Mouse (Mus musculus): ENCODE results near the gene Pax7. TPM values are rescaled to one million over a fixed set of nuclear protein-coding genes. Genes with fewer than 3 reads are reported as not detected.

The Pax7 gene
- total and polyA plus RNA-seq, 3 experiments: not detected

- H3K27me3 ChIP-seq (replicated peaks): peaks cover 58% of the 10 kb centered on the region
- no peak overlapping the region for H3K27ac ChIP-seq (ENCODE audit: insufficient read depth, low read depth)
- dilution Hi-C loops (cut with MboI; ENCODE audit: extremely low pct_ligation_motif_present, extremely low pct_unique_long_range_greater_than_20kb, low sequenced_read_pairs): no loop called here
- in situ Hi-C loops (cut with MboI; ENCODE audit: low pct_ligation_motif_present, low pct_unique_long_range_greater_than_20kb, low sequenced_read_pairs): no loop called here
- H3K79me2 ChIP-seq (replicated peaks; ENCODE audit: control insufficient read depth, extremely low read depth, insufficient read depth, poor library complexity, severe bottlenecking): no peaks in the 10 kb centered on the region
- H3K4me1 ChIP-seq (ENCODE audit: control insufficient read depth in 1 of 2, insufficient read depth in 2 of 2): no peaks in the 10 kb centered on the region
- H3K9ac ChIP-seq (ENCODE audit: insufficient read depth, low read depth): no peak overlapping the region
- H3K4me3 ChIP-seq (replicated peaks in 1 of 3; ENCODE audit: low read depth in 2 of 3, low read length in 2 of 3, poor library complexity in 1 of 3): no peak overlapping the region
- no peak overlapping the region for H3K4me2 ChIP-seq (ENCODE audit: insufficient read depth, low read depth, poor library complexity, severe bottlenecking)
- no peak for DNase-seq (ENCODE audit: extremely low read depth)
- TF ChIP-seq MXI1 (IDR thresholded peaks at IDR 0.05; ENCODE audit: low read depth, low read length): no peak
- no peak for TF ChIP-seq RAD21 (IDR thresholded peaks at IDR 0.05; ENCODE audit: low read depth, low read length)
- no peak for TF ChIP-seq USF2 (conservative IDR thresholded peaks at IDR 0.05; ENCODE audit: low read depth, low read length)
- no peak for TF ChIP-seq ZKSCAN1 (IDR thresholded peaks at IDR 0.05; ENCODE audit: borderline replicate concordance, low read depth, low read length)
- no peak for TF ChIP-seq HCFC1 (IDR thresholded peaks at IDR 0.05; ENCODE audit: low read depth, low read length)
- no peak for TF ChIP-seq IRF4 (IDR thresholded peaks at IDR 0.05; ENCODE audit: low read depth, low read length)
- no peak for TF ChIP-seq RCOR1 (conservative IDR thresholded peaks at IDR 0.05; ENCODE audit: low read depth, low read length)
- no peak for TF ChIP-seq TBP (conservative IDR thresholded peaks at IDR 0.05; ENCODE audit: low read depth, low read length)
- TF ChIP-seq JUND (conservative IDR thresholded peaks at IDR 0.05; ENCODE audit: low read depth, low read length): no peak
- TF ChIP-seq POLR2AphosphoS2 (IDR thresholded peaks at IDR 0.05; ENCODE audit: low read depth, low read length): no peak
- no peaks in the 10 kb centered on the region for H3K9me3 ChIP-seq (replicated peaks; ENCODE audit: low read length)
- H3K36me3 ChIP-seq (replicated peaks in 1 of 2; ENCODE audit: control insufficient read depth in 1 of 2, insufficient read depth in 1 of 2, low read length in 1 of 2): no peaks in the 10 kb centered on the region
Measured at GRCm38 (mm10) chr4:139825326-139826112, 7.8 kb downstream of the Pax7 start.

- Histone ChIP-seq H3K4me3 (replicated peaks in 1 of 3; ENCODE audit: low read depth in 2 of 3, low read length in 2 of 3, poor library complexity in 1 of 3) (no peak overlapping the region), H3K9me3 (replicated peaks; ENCODE audit: low read length) (no peaks in the 10 kb centered on the region), H3K27me3 (replicated peaks) (peaks cover 51% of the 10 kb centered on the region), H3K9ac (ENCODE audit: insufficient read depth, low read depth) (no peak overlapping the region), H3K4me2 (ENCODE audit: insufficient read depth, low read depth, poor library complexity, severe bottlenecking) (no peak overlapping the region), H3K4me1 (ENCODE audit: control insufficient read depth in 1 of 2, insufficient read depth in 2 of 2) (no peaks in the 10 kb centered on the region), H3K27ac (ENCODE audit: insufficient read depth, low read depth) (no peak overlapping the region), H3K36me3 (replicated peaks in 1 of 2; ENCODE audit: control insufficient read depth in 1 of 2, insufficient read depth in 1 of 2, low read length in 1 of 2) (no peaks in the 10 kb centered on the region), H3K79me2 (replicated peaks; ENCODE audit: control insufficient read depth, extremely low read depth, insufficient read depth, poor library complexity, severe bottlenecking) (no peaks in the 10 kb centered on the region)
- DNase-seq (ENCODE audit: extremely low read depth): no peak
- dilution Hi-C loops (cut with MboI; ENCODE audit: extremely low pct_ligation_motif_present, extremely low pct_unique_long_range_greater_than_20kb, low sequenced_read_pairs) (no loop called here), in situ Hi-C loops (cut with MboI; ENCODE audit: low pct_ligation_motif_present, low pct_unique_long_range_greater_than_20kb, low sequenced_read_pairs) (no loop called here)
- TF ChIP-seq BHLHE40 (IDR thresholded peaks at IDR 0.05; ENCODE audit: low read depth, low read length) (no peak), MAFK (IDR thresholded peaks at IDR 0.05; ENCODE audit: insufficient replicate concordance, low read length) (no peak), SMC3 (IDR thresholded peaks at IDR 0.05; ENCODE audit: low read depth, low read length) (no peak), TCF12 (IDR thresholded peaks at IDR 0.05; ENCODE audit: low read depth, low read length) (no peak), KAT2A (IDR thresholded peaks at IDR 0.05; ENCODE audit: insufficient replicate concordance, low read length) (no peak), HCFC1 (IDR thresholded peaks at IDR 0.05; ENCODE audit: low read depth, low read length) (no peak)
Measured at GRCm38 (mm10) chr4:139824572-139825325, 8.6 kb downstream of the Pax7 start.

All from CH12.LX (cell line).